Mouse (Mus musculus): ENCODE measurements around the gene Tmem143.

GRCm38 (mm10) chr7:45949061-45949460 lies 52.3 kb downstream of the Tmem143 start:
- no peak for TF ChIP-seq POLR2A (IDR thresholded peaks at IDR 0.05; ENCODE audit: borderline replicate concordance, low read depth, low read length)
- no peak for TF ChIP-seq CTCF (IDR thresholded peaks at IDR 0.05; ENCODE audit: low read depth, low read length)

Measured in bone marrow macrophage, adult 2 months (primary cell).